Mouse (Mus musculus) activated CD4-positive, CD25-positive, alpha-beta regulatory T cell, adult 9 weeks (primary cell): ENCODE results near the gene Tas2r144. TPM values are rescaled to one million over a fixed set of nuclear protein-coding genes. Genes with fewer than 3 reads are reported as not detected.

Experiments used
- polyA plus RNA-seq: library from polyadenylated mRNA; unstranded; fragments of 100-300 nt; shearing (Covaris generic); gene quantifications from one replicate; pipeline ENCODE4 v1.2.1, GENCODE M21; 2017

Tas2r144 gene
- not detected for polyA plus RNA-seq

DNA sequence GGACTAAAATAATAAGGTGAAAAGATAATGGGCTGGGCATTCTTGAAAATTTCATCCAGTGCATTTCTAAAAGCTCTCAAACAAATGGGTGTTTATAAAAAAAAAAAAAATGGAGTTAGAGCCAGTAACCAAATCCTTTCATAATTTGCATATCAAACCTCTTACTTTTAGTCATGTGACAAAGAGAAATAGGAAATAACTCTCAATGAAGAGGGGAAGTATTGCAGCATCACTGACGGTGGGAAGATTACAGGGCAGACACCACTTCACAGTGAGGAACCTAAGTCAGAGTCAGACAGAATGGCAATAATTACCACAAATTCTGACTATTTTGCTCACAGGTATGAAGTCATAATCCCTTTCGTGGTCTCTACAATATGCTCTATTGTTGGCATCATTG lies at the start of gene Tas2r144:
Gene Tas2r144 (plus strand): TSS at position 301 of the 400 bp plus-strand sequence.

DNA sequence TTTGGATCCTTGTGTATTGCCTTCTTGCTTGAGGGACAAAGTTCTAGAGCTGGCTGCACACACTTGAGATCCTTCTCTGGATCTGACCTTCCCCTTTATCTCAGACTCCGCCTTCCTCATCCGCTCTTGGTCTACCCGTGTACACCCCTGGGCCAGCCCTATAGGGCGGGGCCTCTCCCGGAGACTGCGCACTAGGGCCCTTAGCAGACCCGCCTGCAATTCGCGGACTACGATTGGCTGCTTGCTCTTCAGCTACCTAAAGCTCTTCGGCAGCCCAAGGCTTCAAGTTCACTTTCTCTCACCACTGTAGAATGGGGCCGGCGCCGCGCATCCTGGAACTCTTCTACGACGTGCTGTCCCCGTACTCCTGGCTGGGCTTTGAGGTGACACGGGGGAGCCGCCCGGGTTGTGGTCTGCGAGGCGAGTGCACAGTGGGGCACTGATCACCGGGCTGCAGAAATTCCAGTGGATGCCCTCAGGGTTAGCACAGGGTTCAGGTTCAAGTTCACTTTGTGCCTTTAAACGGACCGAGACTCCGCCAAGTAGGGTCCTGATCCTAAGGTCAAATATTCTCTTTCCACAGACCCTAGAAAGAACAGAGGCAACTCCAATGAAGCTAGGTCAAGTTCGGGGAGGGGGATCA lies 30.7 kb downstream of the Tas2r144 start, which contains the start of gene Gstk1:
Gene Gstk1 (plus strand): TSS at position 225 of the 643 bp plus-strand sequence.

GRCm38 (mm10) chr6:42261524-42262170 lies 46.5 kb downstream of the Tas2r144 start, which contains the start of gene Tmem139:
TSS of gene Tmem139 (plus strand) at chr6:42261970.

DNA sequence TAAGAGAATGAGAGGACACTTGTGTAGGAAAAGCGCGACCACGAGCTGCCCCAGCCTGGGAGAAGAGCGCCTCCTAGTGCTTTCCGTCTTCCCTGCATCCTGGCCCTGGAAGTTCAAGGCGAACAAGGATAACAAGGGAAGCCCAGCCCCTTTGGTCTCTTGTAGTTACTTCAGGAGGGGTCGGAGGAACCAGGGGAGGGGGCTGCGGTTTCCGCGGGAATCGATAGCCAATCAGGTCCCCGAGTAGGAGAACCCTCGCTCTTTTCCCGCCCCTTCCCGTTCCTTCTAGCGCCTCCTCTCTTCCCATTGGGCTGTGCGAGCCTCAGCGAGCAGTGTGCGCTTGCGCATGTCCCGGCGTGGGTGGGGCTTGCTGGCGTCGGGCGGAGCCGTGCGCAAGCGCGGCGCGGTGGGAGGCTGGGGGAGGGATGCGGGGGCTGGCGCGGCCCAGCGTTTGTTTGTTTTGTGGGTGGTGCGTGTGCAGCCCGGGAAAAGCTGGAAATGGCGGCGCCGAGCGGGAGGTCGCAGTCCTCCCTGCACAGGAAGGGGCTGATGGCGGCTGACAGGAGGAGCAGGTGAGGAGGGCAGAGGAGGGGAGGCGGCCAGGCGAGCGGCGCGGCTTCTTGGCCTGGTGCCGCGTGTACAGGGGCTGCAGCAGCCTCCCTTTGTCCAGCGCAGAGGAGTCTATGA lies 49.6 kb downstream of the Tas2r144 start, which contains the start of gene Casp2:
Gene Casp2 (plus strand): TSS at position 360 of the 687 bp plus-strand sequence.

Other genes with a start within 250 kb of the Tas2r144 start
- not detected for gene Sval3, start 247.2 kb upstream of the Tas2r144 start, polyA plus RNA-seq
- not detected for gene Sva, start 176.9 kb upstream of the Tas2r144 start, polyA plus RNA-seq
- not detected for gene Tas2r139, start 74.4 kb upstream of the Tas2r144 start, polyA plus RNA-seq
- 13.4 TPM for gene Gstk1, start 30.6 kb downstream of the Tas2r144 start, polyA plus RNA-seq
- gene Tmem139, start 46.6 kb downstream of the Tas2r144 start, polyA plus RNA-seq: not detected
- 77.7 TPM for gene Casp2, start 49.7 kb downstream of the Tas2r144 start, polyA plus RNA-seq
- gene Clcn1, start 71.4 kb downstream of the Tas2r144 start, polyA plus RNA-seq: not detected
- not detected for gene Fam131b, start 109.3 kb downstream of the Tas2r144 start, polyA plus RNA-seq
- 91.9 TPM for gene Zyx, start 134.3 kb downstream of the Tas2r144 start, polyA plus RNA-seq
- gene Epha1, start 157.9 kb downstream of the Tas2r144 start, polyA plus RNA-seq: 0.16 TPM
- gene Tas2r143, start 184.9 kb downstream of the Tas2r144 start, polyA plus RNA-seq: not detected
- not detected for gene Tas2r135, start 190.1 kb downstream of the Tas2r144 start, polyA plus RNA-seq
- not detected for gene Tas2r126, start 219.2 kb downstream of the Tas2r144 start, polyA plus RNA-seq
- gene Olfr458, start 249.9 kb downstream of the Tas2r144 start, polyA plus RNA-seq: not detected